Mouse (Mus musculus): ENCODE data around the gene Mcmbp. TPM values are rescaled to one million over a fixed set of nuclear protein-coding genes. Genes with fewer than 3 reads are reported as not detected.
"Not testable (repeated sequence)": the region's sequence is repeated elsewhere in the genome, so short reads cannot be mapped to it uniquely, and the experiment has no call there.

Gene Mcmbp
- polyA plus RNA-seq, 1 experiment from 2014 or later: 60.7 TPM

DNA sequence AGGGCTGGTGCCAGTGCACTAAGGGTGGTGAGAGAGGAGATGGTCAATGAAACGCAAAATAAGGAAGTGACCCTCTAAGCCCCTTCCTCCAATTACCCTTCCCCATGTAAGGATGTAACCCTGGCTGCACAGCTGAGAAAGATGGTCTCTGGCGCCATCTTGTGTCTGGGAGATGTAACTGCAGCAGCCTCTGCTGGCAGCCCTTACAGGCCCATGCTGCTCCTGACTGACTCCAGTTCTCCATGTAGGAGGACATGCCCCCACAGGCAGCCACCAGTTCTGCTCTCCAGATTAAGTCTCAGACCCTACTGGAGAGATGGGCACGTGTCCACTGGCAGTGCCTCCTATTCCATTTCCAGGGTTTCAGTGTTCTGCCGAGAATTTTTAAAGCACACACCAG is 34.6 kb downstream of the Mcmbp start:
- H3K4me3 ChIP-seq (replicated peaks): no peak overlapping the region
- no peaks in the 10 kb centered on the region for H3K9me3 ChIP-seq
- WGBS: 28% methylated on average over 4 of the region's 4 CpGs
- no peak overlapping the region for H3K27ac ChIP-seq
- H3K4me2 ChIP-seq (replicated peaks): no peak overlapping the region
- peak; percentile 92 for ATAC-seq
- H3K36me3 ChIP-seq: peaks cover 90% of the 10 kb centered on the region
- no peaks in the 10 kb centered on the region for H3K4me1 ChIP-seq (replicated peaks)
- H3K9ac ChIP-seq (replicated peaks): no peak overlapping the region
- H3K27me3 ChIP-seq: no peaks in the 10 kb centered on the region

GRCm38 (mm10) chr7:128699959-128700358 is 40.3 kb downstream of the Mcmbp start:
- H3K9ac ChIP-seq (replicated peaks); H3K27ac ChIP-seq; H3K4me1 ChIP-seq (replicated peaks); ATAC-seq; H3K4me2 ChIP-seq (replicated peaks); H3K27me3 ChIP-seq; H3K4me3 ChIP-seq (replicated peaks); H3K9me3 ChIP-seq: not testable (repeated sequence)
- 92% methylated on average over 6 of the region's 6 CpGs for WGBS
- peaks cover 78% of the 10 kb centered on the region for H3K36me3 ChIP-seq

DNA sequence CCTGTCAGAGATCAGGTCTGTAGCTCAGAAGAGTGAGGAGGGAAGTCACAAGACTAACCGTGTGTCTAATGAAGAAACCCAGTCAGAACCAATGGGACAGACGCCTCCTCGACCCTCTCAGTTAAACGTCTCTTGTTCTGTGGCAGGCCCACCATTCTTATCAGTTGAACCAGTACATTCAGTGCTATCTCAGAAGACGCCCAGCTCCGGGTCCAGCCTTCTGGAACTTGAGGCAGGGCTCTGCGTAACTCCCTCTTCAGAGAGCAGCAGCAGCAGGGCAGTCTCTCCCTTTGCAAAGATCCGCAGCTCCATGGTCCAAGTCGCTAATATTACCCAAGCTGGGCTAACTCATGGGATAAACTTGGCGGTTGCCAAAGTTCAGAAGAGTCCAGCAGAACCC is 45.4 kb downstream of the Mcmbp start:
- Histone ChIP-seq H3K36me3 (peaks cover 58% of the 10 kb centered on the region), H3K4me1 (replicated peaks) (peaks cover 20% of the 10 kb centered on the region), H3K9me3 (no peaks in the 10 kb centered on the region), H3K27me3 (no peaks in the 10 kb centered on the region), H3K4me2 (replicated peaks) (no peak overlapping the region), H3K27ac (no peak overlapping the region), H3K4me3 (replicated peaks) (no peak overlapping the region), H3K9ac (replicated peaks) (no peak overlapping the region)
- 92% methylated on average over 10 of the region's 10 CpGs for WGBS
- ATAC-seq: no peak

- Histone ChIP-seq H3K9me3 (peaks cover 4% of the 10 kb centered on the region; the same call in 1 of the 2 replicates), H3K27me3 (no peaks in the 10 kb centered on the region), H3K4me1 (replicated peaks) (peaks cover 20% of the 10 kb centered on the region), H3K4me2 (replicated peaks) (peak overlapping the region; percentile 9; the same call in 1 of the 2 replicates), H3K9ac (replicated peaks) (no peak overlapping the region), H3K27ac (peak overlapping the region; percentile 60), H3K4me3 (replicated peaks) (no peak overlapping the region), H3K36me3 (peaks cover 50% of the 10 kb centered on the region)
- no peak for ATAC-seq
- 94% methylated on average over 7 of the region's 7 CpGs for WGBS
These were observed 48.1 kb downstream of the Mcmbp start for GRCm38 (mm10) chr7:128692163-128692562.

DNA sequence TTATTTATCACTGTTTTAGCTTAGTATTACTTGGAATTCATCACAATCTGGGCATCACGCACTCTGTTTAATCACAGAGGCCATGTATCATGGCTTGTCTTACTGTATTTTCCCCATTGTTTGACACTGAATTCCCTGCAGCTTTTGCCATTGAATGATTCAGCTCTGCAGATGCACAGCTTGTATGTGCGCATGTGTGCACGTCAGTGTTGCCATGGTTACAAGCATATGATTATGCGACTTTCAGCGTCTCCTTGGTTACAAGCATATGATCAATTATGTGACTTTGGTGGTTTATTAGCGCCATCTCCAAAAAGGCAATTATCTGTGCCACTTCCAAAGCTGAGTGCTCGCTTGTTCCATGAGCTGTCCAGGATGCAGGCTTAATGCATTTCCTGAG is 49.5 kb downstream of the Mcmbp start:
- H3K9me3 ChIP-seq: peaks cover 12% of the 10 kb centered on the region; the same call in 1 of the 2 replicates
- H3K9ac ChIP-seq (replicated peaks): peak overlapping the region; percentile 63
- peaks cover 20% of the 10 kb centered on the region for H3K4me1 ChIP-seq (replicated peaks)
- H3K27ac ChIP-seq: peak overlapping the region; percentile 87
- no peaks in the 10 kb centered on the region for H3K27me3 ChIP-seq
- whole genome bisulfite sequencing: 16% methylated on average over 7 of the region's 7 CpGs
- H3K4me2 ChIP-seq (replicated peaks): peak overlapping the region; percentile 55
- peak overlapping the region; percentile 49 for H3K4me3 ChIP-seq (replicated peaks)
- ATAC-seq: peak; percentile 58
- H3K36me3 ChIP-seq: peaks cover 59% of the 10 kb centered on the region

- peaks cover 20% of the 10 kb centered on the region for H3K4me1 ChIP-seq (replicated peaks)
- peak overlapping the region; percentile 63 for H3K9ac ChIP-seq (replicated peaks)
- H3K27ac ChIP-seq: peak overlapping the region; percentile 87
- peak overlapping the region; percentile 49 for H3K4me3 ChIP-seq (replicated peaks)
- peaks cover 12% of the 10 kb centered on the region; the same call in 1 of the 2 replicates for H3K9me3 ChIP-seq
- peaks cover 62% of the 10 kb centered on the region for H3K36me3 ChIP-seq
- no peaks in the 10 kb centered on the region for H3K27me3 ChIP-seq
- H3K4me2 ChIP-seq (replicated peaks): peak overlapping the region; percentile 55
- peak; percentile 64 for ATAC-seq
- WGBS: 14% methylated on average over 7 of the region's 7 CpGs
These were observed 50.2 kb downstream of the Mcmbp start for GRCm38 (mm10) chr7:128690070-128690469.

DNA sequence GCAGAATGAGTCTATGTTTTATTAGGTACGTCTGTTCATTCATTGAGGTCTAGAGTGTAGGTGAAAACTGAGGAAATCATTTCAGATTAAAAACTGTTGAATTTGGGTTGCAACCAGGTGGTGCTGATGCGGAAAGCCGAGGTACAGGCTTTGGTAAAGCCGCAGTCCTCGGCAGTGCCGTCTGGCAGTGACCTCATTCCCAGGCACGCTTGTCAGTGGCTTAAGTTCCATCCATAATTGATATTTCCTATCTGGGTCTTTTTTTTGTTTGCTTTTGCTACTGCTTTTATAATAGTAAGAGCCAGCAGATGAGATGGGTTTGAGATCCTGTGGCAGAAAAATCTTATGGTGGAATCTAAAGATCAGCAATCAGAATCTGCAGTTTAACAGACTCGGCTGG is 50.9 kb downstream of the Mcmbp start:
- 62% methylated on average over 8 of the region's 8 CpGs for WGBS
- Histone ChIP-seq H3K9me3 (peaks cover 12% of the 10 kb centered on the region; the same call in 1 of the 2 replicates), H3K9ac (replicated peaks) (peak overlapping the region; percentile 57), H3K27me3 (no peaks in the 10 kb centered on the region), H3K4me2 (replicated peaks) (peak overlapping the region; percentile 55), H3K36me3 (peaks cover 62% of the 10 kb centered on the region), H3K4me1 (replicated peaks) (peaks cover 20% of the 10 kb centered on the region), H3K27ac (peak overlapping the region; percentile 87), H3K4me3 (replicated peaks) (peak overlapping the region; percentile 49)
- no peak for ATAC-seq

DNA sequence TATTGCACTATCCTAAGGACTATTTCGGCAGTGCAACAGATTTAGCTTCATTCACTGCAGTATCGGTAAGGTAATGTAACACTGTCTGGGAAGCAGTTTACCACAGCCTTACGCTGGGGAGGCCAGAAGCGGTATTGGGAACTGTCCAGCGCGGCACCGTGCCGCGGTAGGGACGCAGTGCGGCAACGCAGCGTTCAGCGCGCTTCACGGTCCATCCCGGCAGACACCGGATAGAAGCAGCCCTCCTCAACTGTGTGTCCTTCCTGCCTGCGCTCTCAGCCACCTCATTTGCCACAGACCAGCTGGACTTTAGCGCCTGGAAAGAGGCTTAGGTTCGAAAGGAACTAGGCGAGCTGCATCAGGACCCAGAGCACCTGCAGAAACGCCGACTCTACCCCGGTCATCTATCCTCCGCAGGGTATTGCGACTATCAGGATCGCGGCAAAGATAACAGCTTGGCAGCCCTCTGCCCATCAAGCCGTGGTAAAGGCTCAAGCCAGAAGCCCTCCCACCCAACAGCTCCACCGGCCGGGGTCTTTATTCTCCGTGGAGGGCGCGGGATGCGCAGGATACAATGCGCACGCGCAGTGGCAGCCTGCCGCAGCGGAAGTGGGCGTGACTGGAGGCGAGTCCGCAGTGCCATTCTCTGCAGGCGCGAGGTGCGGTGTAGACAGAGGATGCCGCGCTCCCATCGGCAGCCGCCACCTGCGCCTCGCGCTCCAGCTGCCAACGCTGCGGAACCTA is 52.3 kb downstream of the Mcmbp start:
- Histone ChIP-seq H3K4me1 (replicated peaks) (peaks cover 20% of the 10 kb centered on the region), H3K4me2 (replicated peaks) (peak overlapping the region; percentile 55), H3K9me3 (peaks cover 12% of the 10 kb centered on the region; the same call in 1 of the 2 replicates), H3K36me3 (peaks cover 58% of the 10 kb centered on the region), H3K27ac (peak overlapping the region; percentile 95), H3K27me3 (no peaks in the 10 kb centered on the region), H3K4me3 (replicated peaks) (peak overlapping the region; percentile 49), H3K9ac (replicated peaks) (peak overlapping the region; percentile 67)
- peak; percentile 85 for ATAC-seq
- WGBS: 59% methylated on average over 56 of the region's 56 CpGs

- H3K4me1 ChIP-seq (replicated peaks): peaks cover 4% of the 10 kb centered on the region; the same call in 1 of the 2 replicates
- H3K36me3 ChIP-seq: peaks cover 19% of the 10 kb centered on the region
- no peak overlapping the region for H3K9ac ChIP-seq (replicated peaks)
- H3K4me3 ChIP-seq (replicated peaks): no peak overlapping the region
- H3K27me3 ChIP-seq: no peaks in the 10 kb centered on the region
- no peaks in the 10 kb centered on the region for H3K9me3 ChIP-seq
- no peak overlapping the region for H3K27ac ChIP-seq
- no peak for ATAC-seq
- WGBS: 77% methylated on average over 3 of the region's 3 CpGs
- H3K4me2 ChIP-seq (replicated peaks): no peak overlapping the region
These were observed 61.7 kb downstream of the Mcmbp start for GRCm38 (mm10) chr7:128678546-128678945.

GRCm38 (mm10) chr7:128672408-128673010 is 67.8 kb downstream of the Mcmbp start:
- peaks cover 9% of the 10 kb centered on the region; the same call in 1 of the 2 replicates for H3K36me3 ChIP-seq
- H3K4me1 ChIP-seq (replicated peaks): peaks cover 35% of the 10 kb centered on the region
- 3% methylated on average over 15 of the region's 15 CpGs for WGBS
- peak; percentile 93 for ATAC-seq
- H3K9me3 ChIP-seq: no peaks in the 10 kb centered on the region
- peak overlapping the region; percentile 8; the same call in 1 of the 2 replicates for H3K4me3 ChIP-seq (replicated peaks)
- H3K9ac ChIP-seq (replicated peaks): peak overlapping the region; percentile 30
- peak overlapping the region; percentile 40 for H3K4me2 ChIP-seq (replicated peaks)
- H3K27me3 ChIP-seq: no peaks in the 10 kb centered on the region
- H3K27ac ChIP-seq: peak overlapping the region; percentile 86

DNA sequence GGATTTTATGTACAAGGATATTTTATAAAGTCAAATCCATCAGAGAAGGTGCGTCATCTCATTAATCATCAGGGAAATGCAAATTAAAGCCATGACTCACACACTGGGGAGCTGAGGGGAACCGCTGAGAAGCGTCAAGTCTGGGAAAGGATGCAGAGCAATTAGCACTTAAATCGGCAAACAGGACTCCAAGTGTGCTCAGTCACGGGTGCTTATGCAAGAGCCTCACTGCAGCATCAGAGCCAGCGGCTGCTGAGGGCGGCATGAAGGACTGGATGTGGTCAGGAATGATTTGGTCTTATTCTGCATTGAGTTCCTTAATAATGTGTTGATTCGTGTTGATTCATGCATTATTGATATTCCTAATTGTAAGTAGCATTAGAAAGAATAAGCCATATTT is 68.3 kb downstream of the Mcmbp start:
- H3K4me2 ChIP-seq (replicated peaks): peak overlapping the region; percentile 40
- H3K27ac ChIP-seq: peak overlapping the region; percentile 86
- H3K4me1 ChIP-seq (replicated peaks): peaks cover 40% of the 10 kb centered on the region
- H3K9ac ChIP-seq (replicated peaks): peak overlapping the region; percentile 30
- WGBS: 7% methylated on average over 8 of the region's 8 CpGs
- H3K4me3 ChIP-seq (replicated peaks): peak overlapping the region; percentile 8; the same call in 1 of the 2 replicates
- peaks cover 6% of the 10 kb centered on the region; the same call in 1 of the 2 replicates for H3K36me3 ChIP-seq
- peak; percentile 85 for ATAC-seq
- no peaks in the 10 kb centered on the region for H3K9me3 ChIP-seq
- H3K27me3 ChIP-seq: no peaks in the 10 kb centered on the region

DNA sequence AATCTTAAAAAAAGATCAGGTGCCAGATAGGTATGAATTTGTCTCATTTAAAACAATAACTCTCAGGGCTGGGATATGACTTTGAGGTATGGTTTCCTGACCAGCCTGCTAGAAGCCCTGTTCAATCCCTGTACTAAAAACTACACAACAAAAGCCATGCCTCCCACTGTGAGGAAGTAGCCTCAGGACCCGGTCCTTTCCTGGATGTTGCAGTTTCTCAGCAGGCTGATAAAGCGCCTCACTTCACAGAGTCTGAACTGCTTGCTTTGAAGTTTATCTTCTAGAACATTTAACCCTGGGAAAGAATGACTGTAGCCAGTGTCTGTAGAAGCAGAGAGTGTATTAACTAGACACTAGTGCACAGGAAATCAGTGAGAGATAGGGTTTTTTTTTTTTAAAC is 71.5 kb downstream of the Mcmbp start:
- 37% methylated on average over 2 of the region's 2 CpGs for WGBS
- no peak for ATAC-seq
- H3K9ac ChIP-seq (replicated peaks): no peak overlapping the region
- no peak overlapping the region for H3K4me3 ChIP-seq (replicated peaks)
- H3K36me3 ChIP-seq: no peaks in the 10 kb centered on the region
- no peak overlapping the region for H3K4me2 ChIP-seq (replicated peaks)
- H3K4me1 ChIP-seq (replicated peaks): peaks cover 44% of the 10 kb centered on the region
- no peaks in the 10 kb centered on the region for H3K9me3 ChIP-seq
- H3K27me3 ChIP-seq: no peaks in the 10 kb centered on the region
- peak overlapping the region; percentile 76 for H3K27ac ChIP-seq
